Mouse (Mus musculus): ENCODE data around the gene Rasgrp1. TPM values are rescaled to one million over a fixed set of nuclear protein-coding genes. Genes with fewer than 3 reads are reported as not detected.

Gene Rasgrp1
- total RNA-seq (2021): 100 to 1,000 TPM; 142 to 150 TPM

- peak in 1 of 2 experiments; percentile 63 for DNase-seq (ENCODE audit: extremely low spot score in 1 of 2, low spot score in 2 of 2)
- intact Hi-C loops (cut with DNase I): loop anchor here (2.0 to 5.0 kb wide), 3 partner anchors 42 to 90 kb away; no protein-coding TSS in a partner anchor
These were observed at the start of gene Rasgrp1 for GRCm38 (mm10) chr2:117342547-117343239. Gene Rasgrp1, minus strand, starts transcription at chr2:117343001.

GRCm38 (mm10) chr2:117389925-117390892 is 47.4 kb upstream of the Rasgrp1 start:
- peak in 1 of 2 experiments; percentile 42 for DNase-seq (ENCODE audit: extremely low spot score in 1 of 2, low spot score in 2 of 2)
- intact Hi-C loops (cut with DNase I): no loop called here

GRCm38 (mm10) chr2:117389460-117389859 is 46.7 kb upstream of the Rasgrp1 start:
- intact Hi-C loops (cut with DNase I): no loop called here

GRCm38 (mm10) chr2:117388121-117388520 is 45.3 kb upstream of the Rasgrp1 start:
- intact Hi-C loops (cut with DNase I): no loop called here
- DNase-seq (ENCODE audit: extremely low spot score in 1 of 2, low spot score in 2 of 2): no peak

More at GRCm38 (mm10) chr2:117389460-117389859, 46.7 kb upstream of the Rasgrp1 start:
- no peak for DNase-seq (ENCODE audit: extremely low spot score in 1 of 2, low spot score in 2 of 2)

- intact Hi-C loops (cut with DNase I): no loop called here
- DNase-seq (ENCODE audit: extremely low spot score in 1 of 2, low spot score in 2 of 2): peak in 1 of 2 experiments; percentile 27
These were observed 44.3 kb upstream of the Rasgrp1 start for GRCm38 (mm10) chr2:117386981-117387705.

GRCm38 (mm10) chr2:117386036-117386590 is 43.3 kb upstream of the Rasgrp1 start:
- DNase-seq (ENCODE audit: extremely low spot score in 1 of 2, low spot score in 2 of 2): no peak

GRCm38 (mm10) chr2:117381314-117381713 is 38.5 kb upstream of the Rasgrp1 start:
- DNase-seq (ENCODE audit: extremely low spot score in 1 of 2, low spot score in 2 of 2): peak in 1 of 2 experiments; percentile 45
- intact Hi-C loops (cut with DNase I): no loop called here

More at GRCm38 (mm10) chr2:117386036-117386590, 43.3 kb upstream of the Rasgrp1 start:
- intact Hi-C loops (cut with DNase I): no loop called here

- no peak for DNase-seq (ENCODE audit: extremely low spot score in 1 of 2, low spot score in 2 of 2)
- intact Hi-C loops (cut with DNase I): no loop called here
These were observed 31.6 kb upstream of the Rasgrp1 start for GRCm38 (mm10) chr2:117374293-117374830.

- no peak for DNase-seq (ENCODE audit: extremely low spot score in 1 of 2, low spot score in 2 of 2)
- intact Hi-C loops (cut with DNase I): no loop called here
These were observed 28.9 kb upstream of the Rasgrp1 start for GRCm38 (mm10) chr2:117371706-117372105.

- intact Hi-C loops (cut with DNase I): no loop called here
- DNase-seq (ENCODE audit: extremely low spot score in 1 of 2, low spot score in 2 of 2): no peak
These were observed 23.7 kb upstream of the Rasgrp1 start for GRCm38 (mm10) chr2:117366478-117366877.

GRCm38 (mm10) chr2:117364056-117364455 is 21.3 kb upstream of the Rasgrp1 start:
- no peak for DNase-seq (ENCODE audit: extremely low spot score in 1 of 2, low spot score in 2 of 2)
- intact Hi-C loops (cut with DNase I): no loop called here

- intact Hi-C loops (cut with DNase I): no loop called here
- DNase-seq (ENCODE audit: extremely low spot score in 1 of 2, low spot score in 2 of 2): no peak
These were observed 15.1 kb upstream of the Rasgrp1 start for GRCm38 (mm10) chr2:117357939-117358338.

- no peak for DNase-seq (ENCODE audit: extremely low spot score in 1 of 2, low spot score in 2 of 2)
- intact Hi-C loops (cut with DNase I): no loop called here
These were observed 9.7 kb upstream of the Rasgrp1 start for GRCm38 (mm10) chr2:117352305-117353123.

- no peak for DNase-seq (ENCODE audit: extremely low spot score in 1 of 2, low spot score in 2 of 2)
- intact Hi-C loops (cut with DNase I): no loop called here
These were observed 7.3 kb upstream of the Rasgrp1 start for GRCm38 (mm10) chr2:117350138-117350537.

- DNase-seq (ENCODE audit: extremely low spot score in 1 of 2, low spot score in 2 of 2): peak in 1 of 2 experiments; percentile 30
- intact Hi-C loops (cut with DNase I): loop anchor here (2.0 to 5.0 kb wide), 3 partner anchors 42 to 89 kb away; no protein-coding TSS in a partner anchor
These were observed 431 bp upstream of the Rasgrp1 start for GRCm38 (mm10) chr2:117343240-117343624.

GRCm38 (mm10) chr2:117342090-117342546 is 683 bp downstream of the Rasgrp1 start:
- intact Hi-C loops (cut with DNase I): loop anchor here (2.0 to 5.0 kb wide), 3 partner anchors 43 to 90 kb away; no protein-coding TSS in a partner anchor
- peak; percentile 63 to 79 for DNase-seq (ENCODE audit: extremely low spot score in 1 of 2, low spot score in 2 of 2)

- intact Hi-C loops (cut with DNase I): loop anchor here (2.0 kb wide), 1 partner anchor 30 kb away; no protein-coding TSS in a partner anchor
- DNase-seq (ENCODE audit: extremely low spot score in 1 of 2, low spot score in 2 of 2): peak in 1 of 2 experiments; percentile 25
These were observed 4.3 kb downstream of the Rasgrp1 start for GRCm38 (mm10) chr2:117338501-117338900.
